Mouse (Mus musculus): ENCODE data around the gene Adipor1. TPM values are rescaled to one million over a fixed set of nuclear protein-coding genes. Genes with fewer than 3 reads are reported as not detected.

Adipor1 gene
- 100 to 1,000 TPM; 196 to 235 (median 208) TPM for total RNA-seq (2022)

- DNase-seq (ENCODE audit: low spot score in 2 of 2) = peak; percentile 95 to 97
Observed at GRCm38 (mm10) chr1:134415168-134415831, at the start of gene Adipor1. Gene Adipor1 (plus strand): TSS chr1:134415378.

- no peak for DNase-seq (ENCODE audit: low spot score in 2 of 2)
Observed at GRCm38 (mm10) chr1:134365491-134365890, 49.7 kb upstream of the Adipor1 start.

- peak; percentile 30 to 35 for DNase-seq (ENCODE audit: low spot score in 2 of 2)
Observed at GRCm38 (mm10) chr1:134368777-134369337, 46.3 kb upstream of the Adipor1 start.

- no peak for DNase-seq (ENCODE audit: low spot score in 2 of 2)
Observed at GRCm38 (mm10) chr1:134374124-134374523, 41.1 kb upstream of the Adipor1 start.

GRCm38 (mm10) chr1:134381051-134381450, 34.1 kb upstream of the Adipor1 start:
- no peak for DNase-seq (ENCODE audit: low spot score in 2 of 2)

- no peak for DNase-seq (ENCODE audit: low spot score in 2 of 2)
Observed at GRCm38 (mm10) chr1:134381795-134382625, 33.2 kb upstream of the Adipor1 start.

- DNase-seq (ENCODE audit: low spot score in 2 of 2) = no peak
Observed at GRCm38 (mm10) chr1:134384581-134384980, 30.6 kb upstream of the Adipor1 start.

GRCm38 (mm10) chr1:134385176-134385575, 30.0 kb upstream of the Adipor1 start:
- DNase-seq (ENCODE audit: low spot score in 2 of 2) = no peak

- no peak for DNase-seq (ENCODE audit: low spot score in 2 of 2)
Observed at GRCm38 (mm10) chr1:134385666-134386065, 29.5 kb upstream of the Adipor1 start, which contains the start of gene 4933406M09Rik. Gene 4933406M09Rik (plus strand): TSS chr1:134385940.

- DNase-seq (ENCODE audit: low spot score in 2 of 2) = no peak
Observed at GRCm38 (mm10) chr1:134393827-134394226, 21.4 kb upstream of the Adipor1 start.

GRCm38 (mm10) chr1:134398210-134398609, 17.0 kb upstream of the Adipor1 start:
- no peak for DNase-seq (ENCODE audit: low spot score in 2 of 2)

GRCm38 (mm10) chr1:134399735-134400134, 15.4 kb upstream of the Adipor1 start:
- DNase-seq (ENCODE audit: low spot score in 2 of 2) = no peak

GRCm38 (mm10) chr1:134405509-134406413, 9.4 kb upstream of the Adipor1 start, which contains the start of gene Cyb5r1:
Gene Cyb5r1 (plus strand): TSS chr1:134405559.
- DNase-seq (ENCODE audit: low spot score in 2 of 2) = peak; percentile 71 to 74

- DNase-seq (ENCODE audit: low spot score in 2 of 2) = no peak
Observed at GRCm38 (mm10) chr1:134406414-134406771, 8.8 kb upstream of the Adipor1 start.

GRCm38 (mm10) chr1:134408080-134408479, 7.1 kb upstream of the Adipor1 start:
- DNase-seq (ENCODE audit: low spot score in 2 of 2) = no peak

GRCm38 (mm10) chr1:134411706-134412629, 3.2 kb upstream of the Adipor1 start:
- peak; percentile 56 to 58 for DNase-seq (ENCODE audit: low spot score in 2 of 2)

GRCm38 (mm10) chr1:134414038-134414437, 1.1 kb upstream of the Adipor1 start:
- DNase-seq (ENCODE audit: low spot score in 2 of 2) = no peak

GRCm38 (mm10) chr1:134414501-134415167, 544 bp upstream of the Adipor1 start:
- DNase-seq (ENCODE audit: low spot score in 2 of 2) = no peak

GRCm38 (mm10) chr1:134418414-134418975, 3.3 kb downstream of the Adipor1 start:
- DNase-seq (ENCODE audit: low spot score in 2 of 2) = no peak

All from gastrocnemius, adult 8-10 months (tissue).